Mouse (Mus musculus) lung, embryonic 14.5 days (tissue): ENCODE measurements around the gene Nr4a3. TPM values are rescaled to one million over a fixed set of nuclear protein-coding genes. Genes with fewer than 3 reads are reported as not detected.

Experiments used
- ATAC-seq: fragments of 200-750 bp; cut with Nextera tagmentation; 2 replicates; pipeline ENCODE4 v1.8.0; 2017; ENCODE audit warnings: mild to moderate bottlenecking, moderate TSS enrichment, moderate library complexity; ENCODE audit not compliant: insufficient read depth
- DNase-seq: peaks from one replicate; pipeline ENCODE4 v3.0.0-alpha.2; 2015
- H3K27ac ChIP-seq: fragments of 300-500 bp; sonication (generic); 2 replicates; pipeline ENCODE4 v1.5.1; 2014; ENCODE audit warnings: low read depth, mild to moderate bottlenecking, moderate library complexity
- H3K27me3 ChIP-seq: fragments of 300-500 bp; sonication (generic); 2 replicates; pipeline ENCODE4 v1.6.1; 2014; ENCODE audit warnings: low read length, control low read depth; ENCODE audit not compliant: insufficient read depth
- H3K36me3 ChIP-seq: fragments of 300-500 bp; sonication (generic); 2 replicates; pipeline ENCODE4 v1.6.1; 2014; ENCODE audit warnings: control low read depth; ENCODE audit not compliant: insufficient read depth
- H3K4me1 ChIP-seq: fragments of 300-500 bp; sonication (generic); 2 replicates; pipeline ENCODE4 v1.6.1; 2014; ENCODE audit warnings: antibody characterized with exemption, control low read depth; ENCODE audit not compliant: insufficient read depth
- H3K4me2 ChIP-seq: fragments of 300-500 bp; sonication (generic); 2 replicates; pipeline ENCODE4 v1.6.1; 2014; ENCODE audit warnings: mild to moderate bottlenecking
- H3K4me3 ChIP-seq: fragments of 300-500 bp; sonication (generic); 2 replicates; pipeline ENCODE4 v1.5.1; 2014; ENCODE audit warnings: low read depth, low read length
- H3K9ac ChIP-seq: fragments of 300-500 bp; sonication (generic); 2 replicates; pipeline ENCODE4 v1.6.1; 2014
- H3K9me3 ChIP-seq: fragments of 300-500 bp; sonication (generic); 2 replicates; pipeline ENCODE4 v1.6.1; 2016; ENCODE audit warnings: low read depth, low read length, control low read depth
- CTCF ChIP-seq: IDR thresholded peaks from 2 replicates; pipeline ENCODE4 v1.5.1; 2016; ENCODE audit warnings: antibody characterized with exemption, low read depth
- WGBS: fragments of 180-500 bp; shearing (Covaris S2); extraction: QIAGEN DNeasy Blood & Tissue Kit; methylation state at CpG from one replicate; pipeline ENCODE4 v1.1.7; 2014; 5-methylcytosine and 5-hydroxymethylcytosine counted together
- polyA plus RNA-seq: library from polyadenylated mRNA; unstranded; fragments of >200 nt; fragmentation: Nextera tagmentation; extraction: Ambion mirVana; gene quantifications from 2 replicates; pipeline ENCODE4 v1.2.1, GENCODE M21; 2014

Gene Nr4a3
- polyA plus RNA-seq, 1 experiment from 2014 or later, result 0.22 TPM

DNA sequence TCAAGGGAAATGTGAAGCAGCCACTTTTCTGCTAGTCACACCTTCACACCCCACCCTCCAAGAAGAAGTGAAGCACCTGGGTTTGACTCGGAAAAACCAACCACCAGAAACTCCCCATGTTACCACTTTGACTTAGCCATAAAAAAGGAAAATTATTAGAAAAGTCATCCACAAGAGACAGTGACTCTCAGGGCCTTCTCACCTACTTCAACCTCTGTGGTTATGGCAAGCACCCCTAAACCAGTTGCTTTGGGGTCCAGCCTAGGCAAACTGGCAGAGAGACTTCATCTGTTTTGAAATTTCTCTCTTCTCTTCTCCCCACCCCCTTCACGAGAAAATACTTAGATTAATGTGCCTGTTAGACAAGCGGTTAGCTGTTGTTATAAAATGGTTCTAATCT, 5.1 kb downstream of the Nr4a3 start:
- no peak overlapping the region for H3K4me3 ChIP-seq
- no peaks in the 10 kb centered on the region for H3K36me3 ChIP-seq
- DNase-seq (no peak), ATAC-seq (no peak)
- TF ChIP-seq CTCF, result no peak
- peaks cover 97% of the 10 kb centered on the region for H3K27me3 ChIP-seq
- H3K27ac ChIP-seq, result no peak overlapping the region
- WGBS, result 54% methylated on average over 3 of the region's 3 CpGs
- H3K9ac ChIP-seq, result no peak overlapping the region
- H3K4me1 ChIP-seq, result peaks cover 6% of the 10 kb centered on the region; the same call in 1 of the 2 replicates
- no peak overlapping the region for H3K4me2 ChIP-seq
- no peaks in the 10 kb centered on the region for H3K9me3 ChIP-seq

DNA sequence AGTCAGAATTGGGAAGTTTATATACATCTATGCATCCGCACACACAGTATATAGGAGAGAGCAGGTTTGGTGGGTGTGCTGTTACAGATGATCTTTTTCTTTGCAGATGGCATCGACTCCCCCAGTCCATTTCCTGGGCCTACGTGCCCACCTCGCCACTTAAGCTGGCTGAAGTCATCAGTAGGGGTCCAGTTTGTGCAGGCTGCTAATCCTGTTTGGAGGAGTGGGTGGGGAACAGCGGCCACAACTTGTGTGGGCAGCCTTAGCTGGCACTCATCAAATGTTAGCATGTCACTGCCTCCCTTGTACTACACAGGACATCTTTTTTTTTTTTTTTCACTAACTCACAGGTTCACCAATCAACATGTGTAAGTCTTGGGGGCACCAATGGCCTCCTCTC, 5.5 kb downstream of the Nr4a3 start:
- TF ChIP-seq CTCF, result no peak
- no peak for ATAC-seq

GRCm38 (mm10) chr4:48051086-48051673, 6.2 kb downstream of the Nr4a3 start:
- WGBS, result 9% methylated on average over 19 of the region's 19 CpGs
- no peak for DNase-seq
- no peak overlapping the region for H3K9ac ChIP-seq
- H3K36me3 ChIP-seq, result no peaks in the 10 kb centered on the region
- no peak overlapping the region for H3K27ac ChIP-seq
- TF ChIP-seq CTCF, result no peak
- H3K27me3 ChIP-seq, result peaks cover 97% of the 10 kb centered on the region
- H3K9me3 ChIP-seq, result no peaks in the 10 kb centered on the region
- peak overlapping the region; percentile 38 for H3K4me3 ChIP-seq
- H3K4me1 ChIP-seq, result peaks cover 6% of the 10 kb centered on the region; the same call in 1 of the 2 replicates
- H3K4me2 ChIP-seq, result peak overlapping the region; percentile 70
- ATAC-seq, result no peak

More for the DNA sequence above, 5.5 kb downstream of the Nr4a3 start:
- no peak overlapping the region for H3K9ac ChIP-seq
- no peaks in the 10 kb centered on the region for H3K36me3 ChIP-seq
- H3K27ac ChIP-seq, result no peak overlapping the region
- H3K4me1 ChIP-seq, result peaks cover 6% of the 10 kb centered on the region; the same call in 1 of the 2 replicates
- H3K4me2 ChIP-seq, result no peak overlapping the region
- H3K27me3 ChIP-seq, result peaks cover 95% of the 10 kb centered on the region
- H3K9me3 ChIP-seq, result no peaks in the 10 kb centered on the region
- H3K4me3 ChIP-seq, result no peak overlapping the region
- WGBS, result 40% methylated on average over 5 of the region's 5 CpGs
- no peak for DNase-seq

DNA sequence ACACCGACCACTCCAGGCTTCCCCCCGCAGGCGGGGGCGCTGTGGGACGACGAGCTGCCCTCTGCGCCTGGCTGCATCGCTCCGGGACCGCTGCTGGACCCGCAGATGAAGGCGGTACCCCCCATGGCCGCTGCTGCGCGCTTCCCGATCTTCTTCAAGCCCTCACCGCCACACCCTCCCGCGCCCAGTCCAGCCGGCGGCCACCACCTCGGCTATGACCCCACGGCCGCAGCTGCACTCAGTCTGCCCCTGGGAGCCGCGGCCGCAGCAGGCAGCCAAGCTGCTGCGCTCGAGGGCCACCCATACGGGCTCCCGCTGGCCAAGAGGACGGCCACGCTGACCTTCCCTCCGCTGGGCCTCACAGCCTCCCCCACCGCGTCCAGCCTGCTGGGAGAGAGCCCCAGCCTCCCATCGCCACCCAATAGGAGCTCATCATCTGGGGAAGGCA, 6.7 kb downstream of the Nr4a3 start:
- peak overlapping the region; percentile 38 for H3K4me3 ChIP-seq
- WGBS, result under 1% methylated on average over 37 of the region's 37 CpGs
- H3K4me1 ChIP-seq, result peaks cover 6% of the 10 kb centered on the region; the same call in 1 of the 2 replicates
- H3K27ac ChIP-seq, result no peak overlapping the region
- no peaks in the 10 kb centered on the region for H3K9me3 ChIP-seq
- H3K4me2 ChIP-seq, result peak overlapping the region; percentile 70
- DNase-seq, result peak; percentile 38
- H3K9ac ChIP-seq, result no peak overlapping the region
- TF ChIP-seq CTCF, result no peak
- peak; percentile 42 for ATAC-seq
- H3K36me3 ChIP-seq, result no peaks in the 10 kb centered on the region
- peaks cover 97% of the 10 kb centered on the region for H3K27me3 ChIP-seq

DNA sequence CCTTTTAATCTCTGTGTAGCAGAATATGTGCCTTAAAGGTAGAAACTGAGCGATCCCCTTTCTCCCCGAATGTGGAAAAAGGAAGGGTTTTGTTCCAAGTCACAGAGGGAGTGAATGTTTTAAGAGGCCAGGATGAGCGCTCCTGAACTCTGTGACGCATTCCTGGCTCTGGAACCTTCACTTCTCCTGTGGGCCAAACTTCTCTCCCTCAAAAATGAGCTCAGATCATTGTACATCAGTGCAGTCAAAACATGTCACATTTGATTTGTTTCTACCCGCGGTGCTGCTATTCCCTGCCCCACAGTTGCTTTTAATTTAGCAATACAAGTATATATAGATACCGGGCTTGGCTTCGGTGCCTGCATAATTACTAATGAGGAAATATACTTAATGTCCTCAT, 16.8 kb downstream of the Nr4a3 start:
- DNase-seq (no peak), ATAC-seq (no peak)
- H3K9me3 ChIP-seq, result no peaks in the 10 kb centered on the region
- H3K4me1 ChIP-seq, result no peaks in the 10 kb centered on the region
- WGBS, result 67% methylated on average over 8 of the region's 8 CpGs
- H3K36me3 ChIP-seq, result no peaks in the 10 kb centered on the region
- H3K27ac ChIP-seq, result no peak overlapping the region
- H3K9ac ChIP-seq, result no peak overlapping the region
- peaks cover 3% of the 10 kb centered on the region; the same call in 1 of the 2 replicates for H3K27me3 ChIP-seq
- no peak overlapping the region for H3K4me3 ChIP-seq
- no peak for TF ChIP-seq CTCF
- H3K4me2 ChIP-seq, result no peak overlapping the region

DNA sequence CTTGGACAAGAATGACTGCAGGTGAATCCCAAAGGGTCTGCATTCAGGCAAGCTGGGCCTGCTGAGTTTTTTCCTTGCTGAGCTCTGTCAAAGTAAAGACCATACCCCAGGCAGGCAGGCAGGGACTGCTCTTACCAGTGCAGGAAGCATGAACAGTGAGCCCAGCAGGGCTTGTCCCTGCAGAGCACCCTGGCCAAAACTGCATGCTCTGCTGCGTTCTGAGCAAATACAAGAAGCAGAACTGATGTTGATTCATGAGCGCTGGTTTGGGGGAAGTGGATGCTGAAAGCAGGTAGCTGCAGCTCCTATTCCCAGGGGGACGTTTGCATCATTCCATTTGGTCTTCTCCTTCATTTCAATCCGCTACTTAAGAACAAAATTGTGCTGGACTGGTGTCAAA, 19.4 kb downstream of the Nr4a3 start:
- no peaks in the 10 kb centered on the region for H3K27me3 ChIP-seq
- no peaks in the 10 kb centered on the region for H3K4me1 ChIP-seq
- H3K4me2 ChIP-seq, result no peak overlapping the region
- no peak overlapping the region for H3K27ac ChIP-seq
- no peak overlapping the region for H3K4me3 ChIP-seq
- H3K9me3 ChIP-seq, result no peaks in the 10 kb centered on the region
- no peak overlapping the region for H3K9ac ChIP-seq
- no peaks in the 10 kb centered on the region for H3K36me3 ChIP-seq
- DNase-seq, result no peak
- no peak for TF ChIP-seq CTCF
- ATAC-seq, result no peak
- 41% methylated on average over 4 of the region's 4 CpGs for WGBS

GRCm38 (mm10) chr4:48066676-48067075, 21.7 kb downstream of the Nr4a3 start:
- H3K9me3 ChIP-seq, result no peaks in the 10 kb centered on the region
- no peak for DNase-seq
- WGBS, result 75% methylated on average over 2 of the region's 2 CpGs
- ATAC-seq, result no peak
- no peak overlapping the region for H3K9ac ChIP-seq
- H3K27me3 ChIP-seq, result no peaks in the 10 kb centered on the region
- no peak for TF ChIP-seq CTCF
- no peak overlapping the region for H3K4me2 ChIP-seq
- no peak overlapping the region for H3K27ac ChIP-seq
- H3K36me3 ChIP-seq, result no peaks in the 10 kb centered on the region
- no peak overlapping the region for H3K4me3 ChIP-seq
- H3K4me1 ChIP-seq, result no peaks in the 10 kb centered on the region
